Mouse (Mus musculus) neural tube, embryonic 14.5 days (tissue): Measurements from ENCODE around the gene Zfp663. TPM values are rescaled to one million over a fixed set of nuclear protein-coding genes. Genes with fewer than 3 reads are reported as not detected.

ENCODE experiments used
- ATAC-seq: fragments of 200-750 bp; cut with Nextera tagmentation; 2 replicates; pipeline ENCODE4 v1.8.0; 2017; ENCODE audit warnings: low read depth, mild to moderate bottlenecking, moderate TSS enrichment, moderate library complexity
- H3K27ac ChIP-seq: fragments of 300-500 bp; sonication (generic); 2 replicates; pipeline ENCODE4 v1.5.1; 2014; ENCODE audit warnings: low read depth, mild to moderate bottlenecking, control low read depth, low read length, moderate library complexity, mixed read lengths
- H3K27me3 ChIP-seq: fragments of 300-500 bp; sonication (generic); 2 replicates; pipeline ENCODE4 v1.6.1; 2014; ENCODE audit warnings: low read length; ENCODE audit not compliant: control insufficient read depth, insufficient read depth
- H3K36me3 ChIP-seq: fragments of 300-500 bp; sonication (generic); 2 replicates; pipeline ENCODE4 v1.6.1; 2014; ENCODE audit warnings: low read length, mixed read lengths; ENCODE audit not compliant: control insufficient read depth, insufficient read depth
- H3K4me1 ChIP-seq: fragments of 300-500 bp; sonication (generic); 2 replicates; pipeline ENCODE4 v1.6.1; 2014; ENCODE audit warnings: low read length; ENCODE audit not compliant: control insufficient read depth, insufficient read depth
- H3K4me2 ChIP-seq: fragments of 300-500 bp; sonication (generic); 2 replicates; pipeline ENCODE4 v1.6.1; 2014; ENCODE audit warnings: mild to moderate bottlenecking, low read depth, low read length, control low read depth
- H3K4me3 ChIP-seq: fragments of 300-500 bp; sonication (generic); 2 replicates; pipeline ENCODE4 v1.5.1; 2014; ENCODE audit warnings: low read depth, low read length, control low read depth, mixed read lengths
- H3K9ac ChIP-seq: fragments of 300-500 bp; sonication (generic); replicated peaks from 2 replicates; pipeline ENCODE4 v1.6.1; 2014; ENCODE audit warnings: low read depth, mild to moderate bottlenecking, control low read depth, low read length, mixed read lengths
- H3K9me3 ChIP-seq: fragments of 300-500 bp; sonication (generic); 2 replicates; pipeline ENCODE4 v1.6.1; 2016; ENCODE audit warnings: low read length; ENCODE audit not compliant: control insufficient read depth
- WGBS: fragments of 180-500 bp; shearing (Covaris S2); extraction: QIAGEN DNeasy Blood & Tissue Kit; methylation state at CpG from one replicate; pipeline ENCODE4 v1.1.7; 2014; 5-methylcytosine and 5-hydroxymethylcytosine counted together
- polyA plus RNA-seq: library from polyadenylated mRNA; unstranded; fragments of >200 nt; fragmentation: Nextera tagmentation; extraction: Ambion mirVana; gene quantifications from 2 replicates; pipeline ENCODE4 v1.2.1, GENCODE M21; 2014

Gene Zfp663
- 6.1 and 7.0 TPM in 2 replicates for polyA plus RNA-seq

DNA sequence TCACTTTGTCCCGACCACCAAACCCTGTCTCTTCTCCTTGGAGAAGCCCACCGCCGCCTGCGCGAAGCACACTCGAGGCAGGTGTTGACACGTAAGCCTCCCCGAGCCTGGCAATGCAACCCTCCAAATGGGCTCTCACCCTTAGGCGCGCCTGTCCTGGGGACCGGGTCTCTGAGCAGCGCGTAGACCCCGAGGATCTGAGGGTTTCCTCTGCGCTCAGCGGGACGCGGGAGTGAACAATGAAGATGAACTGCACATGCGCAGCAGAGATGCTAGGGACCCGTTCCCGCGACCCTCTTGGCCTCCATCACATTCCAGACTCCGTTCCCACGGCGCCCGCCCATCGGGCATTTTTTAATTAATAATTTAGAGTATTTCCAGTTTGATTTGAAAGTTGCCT lies at the start of gene Zfp663:
Zfp663 (minus strand) TSS at position 234 of the 400 bp plus-strand sequence.
- H3K27ac ChIP-seq: peak within 1 kb of the TSS; percentile 76
- 0% methylated on average over 27 of the region's 27 CpGs for WGBS
- ATAC-seq: peak; percentile 38; the same call in 1 of the 2 replicates
- no peaks in the 10 kb centered on the region for H3K9me3 ChIP-seq
- peak within 1 kb of the TSS; percentile 81 for H3K4me2 ChIP-seq
- H3K36me3 ChIP-seq: no peaks in the 10 kb centered on the region
- H3K27me3 ChIP-seq: no peaks in the 10 kb centered on the region
- peak within 1 kb of the TSS; percentile 78 for H3K9ac ChIP-seq
- H3K4me3 ChIP-seq: peak within 1 kb of the TSS; percentile 43
- H3K4me1 ChIP-seq: peaks cover 15% of the 10 kb centered on the region; the same call in 1 of the 2 replicates

DNA sequence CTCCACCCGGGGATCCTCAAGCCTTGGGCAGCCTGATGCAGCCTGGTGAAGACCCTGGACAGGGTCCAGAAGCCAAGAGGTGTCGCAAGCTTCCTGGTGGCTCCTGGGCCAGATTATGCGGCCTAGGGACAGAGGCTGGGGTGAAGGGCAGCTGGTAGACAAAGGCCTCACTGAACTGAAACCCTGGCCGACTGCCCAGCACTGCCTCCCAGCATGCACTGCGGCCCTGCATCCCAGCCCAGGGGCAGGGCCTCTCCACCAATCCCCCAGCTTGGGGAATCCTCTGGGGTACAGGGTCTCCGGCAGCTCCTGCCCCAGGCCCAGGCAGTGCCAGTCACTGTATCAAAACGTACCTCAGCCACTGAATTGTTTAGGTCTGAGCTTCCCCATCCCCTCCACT lies 48.8 kb upstream of the Zfp663 start:
- Histone ChIP-seq H3K27me3 (no peaks in the 10 kb centered on the region), H3K27ac (no peak overlapping the region), H3K9me3 (no peaks in the 10 kb centered on the region), H3K4me2 (no peak overlapping the region), H3K4me3 (no peak overlapping the region), H3K36me3 (no peaks in the 10 kb centered on the region), H3K4me1 (0 out of 2 replicates have a peak, but pooled peaks cover 4% of the 10 kb centered on the region), H3K9ac (no peak overlapping the region)
- peak; percentile 66; the same call in 1 of the 2 replicates for ATAC-seq
- WGBS: 26% methylated on average over 7 of the region's 7 CpGs

DNA sequence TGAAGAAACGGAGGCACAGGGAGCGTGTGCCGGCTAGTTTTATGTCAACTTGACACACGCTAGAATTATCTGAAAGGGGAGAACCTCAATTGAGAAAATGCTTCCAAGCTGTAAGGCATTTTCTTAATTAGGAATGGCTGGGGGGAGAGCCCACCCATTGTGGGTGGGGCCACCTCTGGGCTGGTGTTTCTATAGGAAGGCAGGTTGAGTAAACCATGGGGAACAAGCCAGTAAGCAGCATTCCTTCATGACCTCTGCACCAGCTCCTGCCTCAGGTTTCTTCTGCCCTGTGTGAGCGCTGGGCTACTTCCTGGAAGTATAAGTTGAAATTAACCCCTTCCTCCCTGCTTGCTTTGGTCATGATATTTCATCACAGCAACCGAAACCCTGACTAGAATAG lies 47.3 kb upstream of the Zfp663 start:
- no peaks in the 10 kb centered on the region for H3K36me3 ChIP-seq
- no peak overlapping the region for H3K9ac ChIP-seq
- H3K27me3 ChIP-seq: no peaks in the 10 kb centered on the region
- 0 out of 2 replicates have a peak, but pooled peaks cover 4% of the 10 kb centered on the region for H3K4me1 ChIP-seq
- ATAC-seq: no peak
- H3K27ac ChIP-seq: no peak overlapping the region
- 68% methylated on average over 6 of the region's 6 CpGs for WGBS
- no peaks in the 10 kb centered on the region for H3K9me3 ChIP-seq
- H3K4me2 ChIP-seq: no peak overlapping the region
- no peak overlapping the region for H3K4me3 ChIP-seq

DNA sequence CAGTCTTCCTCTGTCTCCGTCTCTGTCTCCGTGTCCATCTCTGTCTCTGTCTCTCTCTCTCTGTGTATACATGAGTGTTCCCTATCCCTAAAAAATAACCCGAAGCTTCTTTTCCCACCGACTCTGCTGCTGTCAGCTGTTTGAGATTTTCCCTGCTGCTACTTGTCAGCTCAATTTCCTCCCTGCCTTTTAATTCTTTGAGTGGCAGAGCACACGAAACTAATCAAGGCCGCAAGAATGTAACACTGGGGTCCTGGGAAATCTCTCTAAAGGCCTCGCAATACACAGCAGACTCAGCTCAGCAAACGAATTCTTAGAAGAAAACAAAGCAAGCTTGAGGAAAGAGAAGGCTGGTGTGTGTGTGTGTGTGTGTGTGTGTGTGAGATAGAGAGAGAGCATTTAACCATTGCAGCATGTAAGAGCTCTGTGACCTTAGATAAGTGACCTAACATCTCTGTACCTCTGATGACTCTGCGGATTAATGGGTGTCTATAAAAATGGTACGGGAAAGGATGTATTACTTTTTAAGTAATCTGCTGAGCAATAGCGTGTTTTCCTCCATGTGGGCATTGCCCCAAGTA lies 46.7 kb upstream of the Zfp663 start:
- Histone ChIP-seq H3K9ac (no peak overlapping the region), H3K4me3 (no peak overlapping the region), H3K36me3 (no peaks in the 10 kb centered on the region), H3K27me3 (no peaks in the 10 kb centered on the region), H3K4me2 (no peak overlapping the region), H3K27ac (no peak overlapping the region), H3K9me3 (no peaks in the 10 kb centered on the region), H3K4me1 (0 out of 2 replicates have a peak, but pooled peaks cover 4% of the 10 kb centered on the region)
- WGBS: 59% methylated on average over 11 of the region's 11 CpGs
- no peak for ATAC-seq

DNA sequence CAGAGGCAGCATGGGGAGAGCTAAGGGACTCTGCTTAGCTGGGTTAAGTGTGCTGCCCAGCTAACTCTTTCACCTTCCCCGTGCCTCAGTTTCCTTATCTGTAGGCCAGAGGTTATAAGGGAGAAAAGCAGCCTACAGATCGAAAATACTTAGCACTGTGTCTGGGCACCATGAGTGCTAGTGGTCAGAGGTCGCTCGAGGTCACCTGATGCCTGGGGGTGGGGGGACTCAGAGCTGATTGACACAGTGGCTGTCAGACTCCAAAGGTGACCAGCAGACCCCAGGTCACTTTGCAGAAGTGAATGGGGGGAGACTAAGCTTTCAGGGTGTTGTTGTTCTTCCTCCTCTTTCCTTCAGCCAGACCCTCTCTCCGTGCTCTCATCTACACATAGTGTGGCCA lies 45.8 kb upstream of the Zfp663 start:
- Histone ChIP-seq H3K36me3 (no peaks in the 10 kb centered on the region), H3K27me3 (no peaks in the 10 kb centered on the region), H3K9me3 (no peaks in the 10 kb centered on the region), H3K4me3 (no peak overlapping the region), H3K4me1 (0 out of 2 replicates have a peak, but pooled peaks cover 4% of the 10 kb centered on the region), H3K4me2 (no peak overlapping the region), H3K27ac (no peak overlapping the region), H3K9ac (no peak overlapping the region)
- 85% methylated on average over 5 of the region's 5 CpGs for whole genome bisulfite sequencing
- no peak for ATAC-seq

DNA sequence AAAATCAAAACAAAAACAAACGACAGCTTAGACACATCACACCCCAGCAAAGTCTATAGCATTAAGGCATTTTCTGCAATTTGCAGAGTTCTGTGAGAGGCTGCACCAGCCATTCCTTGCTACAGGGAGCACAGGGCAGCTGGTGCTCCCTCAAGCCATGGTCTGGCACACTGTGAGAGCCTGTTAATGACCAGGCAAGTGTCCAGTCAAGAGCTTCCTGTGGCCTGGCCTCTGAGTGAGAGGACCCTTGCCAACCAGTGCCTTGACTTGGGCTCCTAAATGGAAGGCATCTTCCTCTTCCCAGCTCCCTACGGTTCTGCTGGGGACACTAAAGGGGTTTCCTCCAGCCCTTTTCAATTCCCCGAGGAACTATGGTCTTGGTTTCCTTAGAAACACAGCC lies 45.4 kb upstream of the Zfp663 start:
- no peak overlapping the region for H3K4me2 ChIP-seq
- H3K4me1 ChIP-seq: 0 out of 2 replicates have a peak, but pooled peaks cover 4% of the 10 kb centered on the region
- no peak overlapping the region for H3K27ac ChIP-seq
- no peak for ATAC-seq
- no peaks in the 10 kb centered on the region for H3K27me3 ChIP-seq
- no peaks in the 10 kb centered on the region for H3K9me3 ChIP-seq
- H3K4me3 ChIP-seq: no peak overlapping the region
- 51% methylated on average over 3 of the region's 3 CpGs for WGBS
- H3K9ac ChIP-seq: no peak overlapping the region
- H3K36me3 ChIP-seq: no peaks in the 10 kb centered on the region

DNA sequence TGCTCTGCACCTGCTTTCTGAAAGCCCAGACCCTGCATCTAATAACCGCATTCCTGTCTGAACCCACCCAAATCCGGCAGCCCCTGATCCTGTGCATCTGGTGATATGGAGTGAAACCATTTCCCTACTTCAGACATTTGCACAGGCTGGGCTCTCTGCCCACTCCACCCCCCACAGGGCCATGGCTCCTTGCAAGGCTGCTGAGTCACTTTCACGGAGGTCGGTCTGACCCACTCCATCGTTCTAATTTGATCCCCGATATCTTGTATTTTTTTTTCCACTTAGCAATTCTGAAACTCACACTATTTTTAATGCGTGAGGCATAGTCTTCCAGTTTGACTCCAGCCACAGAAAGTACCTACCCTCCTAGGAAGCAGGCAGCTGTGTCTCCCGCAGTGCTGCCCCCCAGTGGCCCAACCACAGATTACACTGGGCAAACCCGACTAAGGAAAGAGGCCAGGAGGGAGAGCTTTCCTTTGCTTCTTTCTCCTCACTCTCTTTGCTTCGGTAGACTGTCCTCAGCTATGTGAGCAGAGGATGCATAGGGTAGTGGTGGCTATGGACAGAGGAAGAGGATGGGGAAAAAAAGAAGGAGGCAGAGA lies 39.3 kb upstream of the Zfp663 start:
- Histone ChIP-seq H3K9ac (no peak overlapping the region), H3K36me3 (no peaks in the 10 kb centered on the region), H3K4me1 (no peaks in the 10 kb centered on the region), H3K4me2 (no peak overlapping the region), H3K4me3 (no peak overlapping the region), H3K9me3 (no peaks in the 10 kb centered on the region), H3K27me3 (no peaks in the 10 kb centered on the region), H3K27ac (no peak overlapping the region)
- no peak for ATAC-seq
- WGBS: 50% methylated on average over 10 of the region's 10 CpGs

DNA sequence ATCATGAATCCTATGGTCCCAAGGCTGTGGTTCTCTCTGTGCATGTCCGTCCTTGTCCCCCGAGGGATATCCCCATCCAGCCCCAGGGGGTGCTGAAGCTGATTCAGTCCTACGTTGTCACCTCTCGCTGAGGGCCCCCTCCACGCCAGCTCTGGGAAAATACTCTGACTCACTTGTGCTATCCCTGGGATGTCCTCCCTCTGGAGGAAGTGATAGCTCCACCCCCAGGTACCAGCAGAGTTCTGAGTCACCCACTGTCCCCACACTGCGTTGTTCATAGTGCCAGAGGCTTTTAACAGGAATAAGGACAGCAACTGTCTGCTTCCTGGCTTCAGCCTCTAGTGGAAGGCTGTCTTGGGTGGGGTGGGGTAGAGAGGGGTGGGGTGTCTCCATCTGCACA lies 36.8 kb upstream of the Zfp663 start:
- Histone ChIP-seq H3K27me3 (no peaks in the 10 kb centered on the region), H3K4me2 (no peak overlapping the region), H3K9me3 (no peaks in the 10 kb centered on the region), H3K9ac (no peak overlapping the region), H3K36me3 (no peaks in the 10 kb centered on the region), H3K4me3 (no peak overlapping the region), H3K4me1 (no peaks in the 10 kb centered on the region), H3K27ac (no peak overlapping the region)
- ATAC-seq: no peak
- 63% methylated on average over 6 of the region's 6 CpGs for WGBS

DNA sequence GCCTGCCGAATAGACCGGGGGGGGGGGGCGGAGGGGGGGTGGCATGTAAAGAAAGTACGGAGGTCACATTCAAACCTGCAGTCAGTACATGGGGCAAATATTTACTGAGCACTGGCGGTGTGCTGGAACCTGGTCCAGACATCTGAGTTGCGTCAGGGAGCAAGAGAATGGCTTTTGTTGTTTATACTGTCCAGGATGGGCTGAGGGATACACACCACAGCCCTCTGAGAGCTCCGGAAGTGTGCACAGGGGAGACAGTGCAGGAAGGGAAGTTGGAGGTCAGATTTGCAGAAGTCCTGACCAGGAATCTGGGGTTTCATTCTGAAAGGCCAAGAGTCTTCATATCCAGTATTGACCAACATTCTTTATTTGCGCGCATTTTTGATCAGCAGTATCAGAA lies 36.4 kb upstream of the Zfp663 start:
- H3K9me3 ChIP-seq: no peaks in the 10 kb centered on the region
- no peaks in the 10 kb centered on the region for H3K4me1 ChIP-seq
- H3K4me2 ChIP-seq: no peak overlapping the region
- H3K27ac ChIP-seq: no peak overlapping the region
- H3K9ac ChIP-seq: no peak overlapping the region
- ATAC-seq: no peak
- no peak overlapping the region for H3K4me3 ChIP-seq
- H3K36me3 ChIP-seq: no peaks in the 10 kb centered on the region
- no peaks in the 10 kb centered on the region for H3K27me3 ChIP-seq
- WGBS: 75% methylated on average over 9 of the region's 9 CpGs
